Comparison of ENCODE assay signal across 17 mouse cellular contexts in genomic region chr2:27685917-27686316, GRCm38 (mm10). TPM values are rescaled to one million over a fixed set of nuclear protein-coding genes. Genes with fewer than 3 reads are reported as not detected.
DNase-seq lines count a peak whose midpoint lies in the region; ATAC-seq lines count a peak whose summit lies in the region.
"Had no signal": no experiment of that assay in that cellular context is flagged by ENCODE, and none has a peak within 500 bp of the region (broad histone marks: within the 10 kb centered on the region; RNA-seq: fewer than 3 reads in every experiment).

No protein-coding gene starts in this region.

- H3K9me3 ChIP-seq in kidney, embryonic 14.5 days (ENCODE audit: control insufficient read depth, low read length): no peaks in the 10 kb centered on the region
- H3K9me3 ChIP-seq in kidney, embryonic 15.5 days (replicated peaks): no peaks in the 10 kb centered on the region
- H3K9me3 ChIP-seq in intestine, embryonic 16.5 days (ENCODE audit: control insufficient read depth, low read length): no peaks in the 10 kb centered on the region
- H3K9me3 ChIP-seq: embryonic facial prominence, embryonic 12.5 days; forebrain, embryonic 15.5 days; heart, embryonic 15.5 days had no signal

- no peaks in the 10 kb centered on the region for H3K36me3 ChIP-seq in kidney, embryonic 14.5 days (ENCODE audit: control insufficient read depth, insufficient read depth, low read length)
- H3K36me3 ChIP-seq in kidney, embryonic 15.5 days: no peaks in the 10 kb centered on the region
- no peaks in the 10 kb centered on the region for H3K36me3 ChIP-seq in intestine, embryonic 16.5 days (ENCODE audit: control insufficient read depth, insufficient read depth, low read length)
- H3K36me3 ChIP-seq: embryonic facial prominence, embryonic 12.5 days; forebrain, embryonic 15.5 days; heart, embryonic 15.5 days had no signal

- ATAC-seq in kidney, embryonic 14.5 days (ENCODE audit: low FRiP score, low TSS enrichment): no peak
- ATAC-seq in kidney, embryonic 15.5 days (replicated peaks; ENCODE audit: low FRiP score): no peak
- peak; percentile 56 for ATAC-seq in intestine, embryonic 16.5 days
- no peak for ATAC-seq in activated CD4-positive, CD25-positive, alpha-beta regulatory T cell, adult 4 months
- ATAC-seq: forebrain, embryonic 15.5 days had no signal

- H3K27ac ChIP-seq in kidney, embryonic 14.5 days (ENCODE audit: low read depth, low read length): no peak overlapping the region
- H3K27ac ChIP-seq in kidney, embryonic 15.5 days: no peak overlapping the region
- H3K27ac ChIP-seq in intestine, embryonic 16.5 days (ENCODE audit: low read length): peak overlapping the region; percentile 38
- H3K27ac ChIP-seq: embryonic facial prominence, embryonic 12.5 days; forebrain, embryonic 15.5 days; heart, adult 2 months; heart, embryonic 15.5 days had no signal

- peaks cover 44% of the 10 kb centered on the region for H3K4me1 ChIP-seq in kidney, embryonic 14.5 days (ENCODE audit: control insufficient read depth, insufficient read depth, low read length)
- H3K4me1 ChIP-seq in kidney, embryonic 15.5 days: peaks cover 84% of the 10 kb centered on the region
- peaks cover 89% of the 10 kb centered on the region for H3K4me1 ChIP-seq in intestine, embryonic 16.5 days (ENCODE audit: control insufficient read depth, insufficient read depth, low read length)

- peak; percentile 53 for DNase-seq in kidney, adult 11 months
- peak; percentile 51 to 54 for DNase-seq in kidney, postnatal 36 days
- DNase-seq in ovary, postnatal 10 days (ENCODE audit: low spot score): no peak
- DNase-seq: adrenal gland, postnatal 14 days; cerebellum, adult 11-12 months; cerebellum, adult 9-10 months; cerebellum, postnatal 25 days; gastrocnemius, postnatal 10 days had no signal

- WGBS in kidney, embryonic 14.5 days: 90% methylated on average over 4 of the region's 4 CpGs
- WGBS in kidney, embryonic 15.5 days: 90% methylated on average over 4 of the region's 4 CpGs
- 81% methylated on average over 4 of the region's 4 CpGs for WGBS in intestine, embryonic 16.5 days

- H3K4me3 ChIP-seq in kidney, embryonic 14.5 days (ENCODE audit: low read length): no peak overlapping the region
- H3K4me3 ChIP-seq in kidney, embryonic 15.5 days (replicated peaks): no peak overlapping the region
- H3K4me3 ChIP-seq in intestine, embryonic 16.5 days (ENCODE audit: low read length): no peak overlapping the region
- H3K4me3 ChIP-seq: embryonic facial prominence, embryonic 12.5 days; forebrain, embryonic 15.5 days; heart, adult 2 months; heart, embryonic 15.5 days had no signal

- H3K4me2 ChIP-seq in kidney, embryonic 14.5 days (replicated peaks; ENCODE audit: low read depth, low read length): no peak overlapping the region
- H3K4me2 ChIP-seq in kidney, embryonic 15.5 days: no peak overlapping the region
- H3K4me2 ChIP-seq in intestine, embryonic 16.5 days (ENCODE audit: low read depth, low read length): no peak overlapping the region; the same call in 1 of the 2 replicates
- H3K4me2 ChIP-seq: embryonic facial prominence, embryonic 12.5 days; forebrain, embryonic 15.5 days; heart, embryonic 11.5 days; heart, embryonic 15.5 days had no signal

- no peak overlapping the region for H3K9ac ChIP-seq in kidney, embryonic 14.5 days (ENCODE audit: low read depth, low read length)
- H3K9ac ChIP-seq in kidney, embryonic 15.5 days: no peak overlapping the region
- no peak overlapping the region for H3K9ac ChIP-seq in intestine, embryonic 16.5 days (ENCODE audit: low read depth, low read length)
- H3K9ac ChIP-seq: embryonic facial prominence, embryonic 12.5 days; forebrain, embryonic 15.5 days; heart, embryonic 15.5 days had no signal

- no peaks in the 10 kb centered on the region for H3K27me3 ChIP-seq in kidney, embryonic 14.5 days (ENCODE audit: control insufficient read depth, insufficient read depth, low read length)
- H3K27me3 ChIP-seq in kidney, embryonic 15.5 days: no peaks in the 10 kb centered on the region
- H3K27me3 ChIP-seq in intestine, embryonic 16.5 days (replicated peaks; ENCODE audit: control insufficient read depth, insufficient read depth, low read length): no peaks in the 10 kb centered on the region
- H3K27me3 ChIP-seq: embryonic facial prominence, embryonic 12.5 days; forebrain, embryonic 15.5 days; heart, embryonic 15.5 days had no signal

RNA-seq across cellular contexts. Expression of gene Rxra, which starts 9.7 kb away (rescaled TPM):
- polyA plus RNA-seq in kidney, embryonic 14.5 days (2014; fragmentation: Nextera tagmentation; extraction: Ambion mirVana): 5.9 and 6.2 TPM in 2 replicates
- 9.6 and 10.4 TPM in 2 replicates for polyA plus RNA-seq in kidney, embryonic 15.5 days (2015; fragmentation: Nextera tagmentation; extraction: Ambion mirVana)
- 9.9 and 11.4 TPM in 2 replicates for polyA plus RNA-seq in intestine, embryonic 16.5 days (2015; fragmentation: Nextera tagmentation; extraction: Ambion mirVana)
- polyA plus RNA-seq in activated CD4-positive, CD25-positive, alpha-beta regulatory T cell, adult 4 months (2017; shearing (Covaris generic)): 10 to 100 TPM in 1 of 2 experiments, 1 to 10 TPM in 1; 7.7 to 11.7 TPM
